Mouse (Mus musculus): ENCODE data around the gene Irx5. TPM values are rescaled to one million over a fixed set of nuclear protein-coding genes. Genes with fewer than 3 reads are reported as not detected.

The Irx5 gene
- polyA plus RNA-seq, 1 experiment from 2014 or later: not detected

GRCm38 (mm10) chr8:92354536-92355482 is 2.6 kb upstream of the Irx5 start:
- H3K27me3 ChIP-seq (ENCODE audit: insufficient read depth, low read length): peaks cover 51% of the 10 kb centered on the region
- DNase-seq: no peak
- no peaks in the 10 kb centered on the region for H3K36me3 ChIP-seq (replicated peaks; ENCODE audit: insufficient read depth, low read length)
- no peak for TF ChIP-seq CTCF (IDR thresholded peaks at IDR 0.05; ENCODE audit: low read depth)
- no peak for TF ChIP-seq EP300 (IDR thresholded peaks at IDR 0.05; ENCODE audit: low read depth)
- peak overlapping the region; percentile 62 for H3K9ac ChIP-seq (replicated peaks)
- H3K4me3 ChIP-seq (ENCODE audit: low read depth, low read length): peak overlapping the region; percentile 85
- H3K4me1 ChIP-seq (ENCODE audit: insufficient read depth): peaks cover 24% of the 10 kb centered on the region
- peak overlapping the region; percentile 89 for H3K4me2 ChIP-seq (ENCODE audit: low read depth, low read length)
- ATAC-seq: no peak
- no peaks in the 10 kb centered on the region for H3K9me3 ChIP-seq (ENCODE audit: low read length)
- H3K27ac ChIP-seq (ENCODE audit: low read depth): no peak overlapping the region
- 8% methylated on average over 22 of the region's 22 CpGs for whole genome bisulfite sequencing (ENCODE audit: insufficient replicate concordance)

- Histone ChIP-seq H3K4me2 (ENCODE audit: low read depth, low read length) (peak overlapping the region; percentile 89), H3K9ac (replicated peaks) (peak overlapping the region; percentile 62), H3K4me3 (ENCODE audit: low read depth, low read length) (peak overlapping the region; percentile 85), H3K36me3 (replicated peaks; ENCODE audit: insufficient read depth, low read length) (no peaks in the 10 kb centered on the region), H3K27ac (ENCODE audit: low read depth) (peak overlapping the region; percentile 70), H3K9me3 (ENCODE audit: low read length) (no peaks in the 10 kb centered on the region), H3K27me3 (ENCODE audit: insufficient read depth, low read length) (peaks cover 61% of the 10 kb centered on the region), H3K4me1 (ENCODE audit: insufficient read depth) (peaks cover 27% of the 10 kb centered on the region)
- ATAC-seq (peak; percentile 96), DNase-seq (peak; percentile 94)
- 1% methylated on average over 80 of the region's 93 CpGs for WGBS (ENCODE audit: insufficient replicate concordance)
- peak; percentile 48 for TF ChIP-seq CTCF (IDR thresholded peaks at IDR 0.05; ENCODE audit: low read depth)
- TF ChIP-seq EP300 (IDR thresholded peaks at IDR 0.05; ENCODE audit: low read depth): no peak
These were observed 1.5 kb upstream of the Irx5 start for GRCm38 (mm10) chr8:92355701-92356612.

GRCm38 (mm10) chr8:92356613-92357375 is 631 bp upstream of the Irx5 start:
- peaks cover 67% of the 10 kb centered on the region for H3K27me3 ChIP-seq (ENCODE audit: insufficient read depth, low read length)
- no peaks in the 10 kb centered on the region for H3K9me3 ChIP-seq (ENCODE audit: low read length)
- H3K9ac ChIP-seq (replicated peaks): no peak overlapping the region
- 1% methylated on average over 40 of the region's 40 CpGs for WGBS (ENCODE audit: insufficient replicate concordance)
- peak overlapping the region; percentile 85 for H3K4me3 ChIP-seq (ENCODE audit: low read depth, low read length)
- peak overlapping the region; percentile 89 for H3K4me2 ChIP-seq (ENCODE audit: low read depth, low read length)
- TF ChIP-seq EP300 (IDR thresholded peaks at IDR 0.05; ENCODE audit: low read depth) (no peak), CTCF (IDR thresholded peaks at IDR 0.05; ENCODE audit: low read depth) (no peak)
- DNase-seq (no peak), ATAC-seq (no peak)
- H3K27ac ChIP-seq (ENCODE audit: low read depth): no peak overlapping the region
- no peaks in the 10 kb centered on the region for H3K36me3 ChIP-seq (replicated peaks; ENCODE audit: insufficient read depth, low read length)
- H3K4me1 ChIP-seq (ENCODE audit: insufficient read depth): peaks cover 27% of the 10 kb centered on the region

GRCm38 (mm10) chr8:92358141-92358999 is 945 bp downstream of the Irx5 start:
- TF ChIP-seq CTCF (IDR thresholded peaks at IDR 0.05; ENCODE audit: low read depth): no peak
- no peak for TF ChIP-seq EP300 (IDR thresholded peaks at IDR 0.05; ENCODE audit: low read depth)
- H3K9me3 ChIP-seq (ENCODE audit: low read length): no peaks in the 10 kb centered on the region
- ATAC-seq: no peak
- peak; percentile 27 for DNase-seq
- H3K4me1 ChIP-seq (ENCODE audit: insufficient read depth): peaks cover 27% of the 10 kb centered on the region
- peak overlapping the region; percentile 89 for H3K4me2 ChIP-seq (ENCODE audit: low read depth, low read length)
- H3K36me3 ChIP-seq (replicated peaks; ENCODE audit: insufficient read depth, low read length): no peaks in the 10 kb centered on the region
- peaks cover 75% of the 10 kb centered on the region for H3K27me3 ChIP-seq (ENCODE audit: insufficient read depth, low read length)
- H3K4me3 ChIP-seq (ENCODE audit: low read depth, low read length): peak overlapping the region; percentile 85
- no peak overlapping the region for H3K27ac ChIP-seq (ENCODE audit: low read depth)
- no peak overlapping the region for H3K9ac ChIP-seq (replicated peaks)
- under 1% methylated on average over 65 of the region's 80 CpGs for WGBS (ENCODE audit: insufficient replicate concordance)
